37 mouse cellular contexts compared by ENCODE assay signal in genomic region chr9:7728997-7729396, GRCm38 (mm10). TPM values are rescaled to one million over a fixed set of nuclear protein-coding genes. Genes with fewer than 3 reads are reported as not detected.
"Had no signal": no experiment of that assay in that cellular context is flagged by ENCODE, and none has a peak within 500 bp of the region (broad histone marks: within the 10 kb centered on the region; RNA-seq: fewer than 3 reads in every experiment).

No protein-coding gene starts in this region.

- H3K4me1 ChIP-seq: heart, embryonic 15.5 days; hindbrain, embryonic 13.5 days; hindbrain, embryonic 15.5 days; kidney, embryonic 15.5 days; limb, embryonic 10.5 days; limb, embryonic 12.5 days; liver, embryonic 13.5 days; liver, embryonic 15.5 days had no signal

- ATAC-seq: hindbrain, postnatal 0 days had no signal

- H3K36me3 ChIP-seq: heart, embryonic 13.5 days; heart, embryonic 15.5 days; hindbrain, embryonic 13.5 days; hindbrain, embryonic 15.5 days; kidney, embryonic 15.5 days; limb, embryonic 10.5 days; limb, embryonic 12.5 days; liver, embryonic 13.5 days; liver, embryonic 15.5 days had no signal

- H3K9ac ChIP-seq: heart, embryonic 13.5 days; heart, embryonic 15.5 days; hindbrain, embryonic 13.5 days; hindbrain, embryonic 15.5 days; kidney, embryonic 15.5 days; limb, embryonic 12.5 days; liver, embryonic 13.5 days; liver, embryonic 15.5 days had no signal

- DNase-seq: gastrocnemius, postnatal 14 days; gastrocnemius, postnatal 36 days; heart, adult 18-20 months; heart, postnatal 14 days; heart, postnatal 36 days; kidney, adult 11 months; kidney, adult 2 months; kidney, adult 9 months; kidney, postnatal 14 days; kidney, postnatal 36 days; layer of hippocampus, adult 9-11 months; liver, embryonic 13.5 days had no signal

- H3K27ac ChIP-seq: heart, embryonic 13.5 days; heart, embryonic 15.5 days; hindbrain, embryonic 13.5 days; hindbrain, embryonic 15.5 days; hindbrain, postnatal 0 days; kidney, embryonic 15.5 days; kidney, postnatal 0 days; left cerebral cortex, adult 2 months; limb, embryonic 10.5 days; limb, embryonic 12.5 days; liver, embryonic 13.5 days; liver, embryonic 15.5 days had no signal

- H3K4me2 ChIP-seq: heart, embryonic 11.5 days; heart, embryonic 13.5 days; heart, embryonic 15.5 days; hindbrain, embryonic 13.5 days; hindbrain, embryonic 15.5 days; kidney, embryonic 15.5 days; limb, embryonic 12.5 days; liver, embryonic 13.5 days; liver, embryonic 15.5 days had no signal

- H3K9me3 ChIP-seq: heart, embryonic 13.5 days; heart, embryonic 15.5 days; hindbrain, embryonic 13.5 days; hindbrain, embryonic 15.5 days; kidney, embryonic 15.5 days; limb, embryonic 10.5 days; limb, embryonic 12.5 days; liver, embryonic 13.5 days; liver, embryonic 15.5 days had no signal

- H3K27me3 ChIP-seq: heart, embryonic 13.5 days; heart, embryonic 15.5 days; hindbrain, embryonic 13.5 days; hindbrain, embryonic 15.5 days; kidney, embryonic 15.5 days; limb, embryonic 12.5 days; liver, embryonic 13.5 days; liver, embryonic 15.5 days had no signal

- H3K4me3 ChIP-seq: heart, embryonic 13.5 days; heart, embryonic 15.5 days; hindbrain, embryonic 13.5 days; hindbrain, embryonic 15.5 days; kidney, embryonic 15.5 days; left cerebral cortex, adult 2 months; limb, embryonic 10.5 days; limb, embryonic 12.5 days; liver, embryonic 13.5 days; liver, embryonic 15.5 days had no signal

RNA-seq across cellular contexts. Expression of gene Mmp7, which starts 37.1 kb away (rescaled TPM):
- total RNA-seq: gastrocnemius, adult 18-20 months; gastrocnemius, adult 8-10 months; gastrocnemius, postnatal 14 days; gastrocnemius, postnatal 36 days; heart, adult 18-20 months; heart, adult 8-10 months; heart, postnatal 14 days; heart, postnatal 36 days; hematopoietic stem cell, adult 5-6 weeks; hindbrain, postnatal 0 days; layer of hippocampus, adult 18-20 months; layer of hippocampus, adult 8-10 months; layer of hippocampus, postnatal 14 days; left cerebral cortex, adult 2 months; left cerebral cortex, postnatal 14 days; left cerebral cortex, postnatal 36 days had no signal
- polyA plus RNA-seq: heart, embryonic 11.5 days; heart, embryonic 13.5 days; heart, embryonic 15.5 days; heart, postnatal 0 days; hindbrain, embryonic 11.5 days; hindbrain, embryonic 13.5 days; hindbrain, embryonic 15.5 days; hindbrain, postnatal 0 days; kidney, adult 2 months; kidney, embryonic 15.5 days; limb, embryonic 10.5 days; limb, embryonic 12.5 days; limb, embryonic 14.5 days; liver, adult 2 months; liver, embryonic 13.5 days; liver, embryonic 15.5 days had no signal
